Mouse (Mus musculus) bone marrow, adult 2 months (tissue): ENCODE measurements around the gene Zfp683. TPM values are rescaled to one million over a fixed set of nuclear protein-coding genes. Genes with fewer than 3 reads are reported as not detected.

Experiments used
- H3K27ac ChIP-seq: fragments of 200-500 bp; 2 replicates; pipeline ENCODE4 v1.5.1; 2012; ENCODE audit warnings: low read depth, mild to moderate bottlenecking, control low read depth, inconsistent platforms, low read length; ENCODE audit not compliant: control insufficient read depth, poor library complexity, insufficient read depth
- H3K4me1 ChIP-seq: fragments of 200-500 bp; 2 replicates; pipeline ENCODE4 v1.6.1; 2011; ENCODE audit warnings: low read length; ENCODE audit not compliant: control insufficient read depth, insufficient read depth
- H3K4me3 ChIP-seq: fragments of 200-500 bp; replicated peaks from 2 replicates; pipeline ENCODE3; 2011; ENCODE audit warnings: mild to moderate bottlenecking, low read depth, low read length, control low read depth; ENCODE audit not compliant: control insufficient read depth
- CTCF ChIP-seq: fragments of 200-500 bp; IDR thresholded peaks from 2 replicates; pipeline ENCODE4 v1.5.1; 2011; ENCODE audit warnings: low read length, control low read depth; ENCODE audit not compliant: control insufficient read depth, insufficient read depth
- POLR2A ChIP-seq: fragments of 200-500 bp; IDR thresholded peaks from 2 replicates; pipeline ENCODE4 v1.6.1; 2011; ENCODE audit warnings: low read depth, mild to moderate bottlenecking, control low read depth, low read length, borderline replicate concordance; ENCODE audit not compliant: control insufficient read depth
- WGBS: fragments of 180-500 bp; shearing (Covaris S2); methylation state at CpG from one replicate; pipeline ENCODE4 v1.1.7; 2018; 5-methylcytosine and 5-hydroxymethylcytosine counted together
- polyA plus RNA-seq: library from polyadenylated mRNA; stranded (reverse); fragments of >200 nt; gene quantifications from 2 replicates; pipeline ENCODE4 v1.2.4, GENCODE M21; 2011; ENCODE audit warnings: low replicate concordance; ENCODE audit not compliant: missing spikeins, insufficient read depth, insufficient read length

Gene Zfp683
- 1.0 TPM in 1 of 2 replicates, not detected in the other for polyA plus RNA-seq

- no peaks in the 10 kb centered on the region; the same call in 1 of the 2 replicates for H3K4me1 ChIP-seq
- TF ChIP-seq CTCF (no peak), POLR2A (no peak)
- H3K4me3 ChIP-seq = no peak within 1 kb of the TSS
- no peak within 1 kb of the TSS for H3K27ac ChIP-seq
- WGBS = 58% methylated on average over 3 of the region's 3 CpGs
Measured at GRCm38 (mm10) chr4:134053538-134053937, at the start of gene Zfp683. Zfp683 (plus strand) TSS chr4:134053838.

- WGBS = 34% methylated on average over 12 of the region's 12 CpGs
- Histone ChIP-seq H3K27ac (no peak overlapping the region), H3K4me3 (no peak overlapping the region), H3K4me1 (no peaks in the 10 kb centered on the region; the same call in 1 of the 2 replicates)
- TF ChIP-seq POLR2A (no peak), CTCF (no peak)
Measured at GRCm38 (mm10) chr4:134005581-134006358, 47.9 kb upstream of the Zfp683 start.

- WGBS = 85% methylated on average over 3 of the region's 3 CpGs
- no peak for TF ChIP-seq CTCF
- no peak for TF ChIP-seq POLR2A
Measured at GRCm38 (mm10) chr4:134006845-134007244, 46.8 kb upstream of the Zfp683 start.

GRCm38 (mm10) chr4:134009709-134010108 lies 43.9 kb upstream of the Zfp683 start:
- TF ChIP-seq POLR2A (no peak), CTCF (no peak)
- H3K4me3 ChIP-seq = no peak overlapping the region
- H3K4me1 ChIP-seq = no peaks in the 10 kb centered on the region; the same call in 1 of the 2 replicates
- 67% methylated on average over 6 of the region's 6 CpGs for WGBS
- H3K27ac ChIP-seq = no peak overlapping the region

More at GRCm38 (mm10) chr4:134006845-134007244, 46.8 kb upstream of the Zfp683 start:
- Histone ChIP-seq H3K4me3 (no peak overlapping the region), H3K27ac (no peak overlapping the region), H3K4me1 (no peaks in the 10 kb centered on the region; the same call in 1 of the 2 replicates)

GRCm38 (mm10) chr4:134011450-134012414 lies 41.9 kb upstream of the Zfp683 start:
- H3K27ac ChIP-seq = peak overlapping the region; percentile 60
- TF ChIP-seq POLR2A (no peak), CTCF (no peak)
- H3K4me3 ChIP-seq = peak overlapping the region; percentile 70
- 15% methylated on average over 16 of the region's 16 CpGs for WGBS
- no peaks in the 10 kb centered on the region; the same call in 1 of the 2 replicates for H3K4me1 ChIP-seq

GRCm38 (mm10) chr4:134012858-134013528 lies 40.6 kb upstream of the Zfp683 start:
- no peak for TF ChIP-seq POLR2A
- peak; percentile 66 for TF ChIP-seq CTCF
- Histone ChIP-seq H3K4me3 (peak overlapping the region; percentile 11), H3K4me1 (no peaks in the 10 kb centered on the region; the same call in 1 of the 2 replicates), H3K27ac (no peak overlapping the region)
- 55% methylated on average over 12 of the region's 12 CpGs for WGBS

- no peak for TF ChIP-seq CTCF
- TF ChIP-seq POLR2A = no peak
- Histone ChIP-seq H3K4me3 (no peak overlapping the region), H3K27ac (no peak overlapping the region), H3K4me1 (no peaks in the 10 kb centered on the region; the same call in 1 of the 2 replicates)
- 13% methylated on average over 7 of the region's 7 CpGs for WGBS
Measured at GRCm38 (mm10) chr4:134016208-134016607, 37.4 kb upstream of the Zfp683 start.
